Mouse (Mus musculus) liver, embryonic 12.5 days (tissue): ENCODE measurements around the gene Mylk. TPM values are rescaled to one million over a fixed set of nuclear protein-coding genes. Genes with fewer than 3 reads are reported as not detected.

ENCODE experiments used
- ATAC-seq: fragments of 200-750 bp; cut with Nextera tagmentation; 2 replicates; pipeline ENCODE4 v1.8.0; 2017; ENCODE audit warnings: moderate number of reproducible peaks, mild to moderate bottlenecking, moderate library complexity
- H3K27ac ChIP-seq: fragments of 300-500 bp; sonication (generic); 2 replicates; pipeline ENCODE4 v1.5.1; 2016; ENCODE audit warnings: mild to moderate bottlenecking
- H3K27me3 ChIP-seq: fragments of 300-500 bp; sonication (generic); replicated peaks from 2 replicates; pipeline ENCODE4 v1.6.1; 2016; ENCODE audit warnings: mild to moderate bottlenecking, moderate library complexity
- H3K36me3 ChIP-seq: fragments of 300-500 bp; sonication (generic); 2 replicates; pipeline ENCODE4 v1.6.1; 2016; ENCODE audit warnings: mild to moderate bottlenecking, moderate library complexity
- H3K4me1 ChIP-seq: fragments of 300-500 bp; sonication (generic); 2 replicates; pipeline ENCODE4 v1.6.1; 2016
- H3K4me2 ChIP-seq: fragments of 300-500 bp; sonication (generic); 2 replicates; pipeline ENCODE4 v1.6.1; 2016; ENCODE audit warnings: mild to moderate bottlenecking, moderate library complexity
- H3K4me3 ChIP-seq: fragments of 300-500 bp; sonication (generic); 2 replicates; pipeline ENCODE4 v1.5.1; 2016; ENCODE audit warnings: mild to moderate bottlenecking, moderate library complexity
- H3K9ac ChIP-seq: fragments of 300-500 bp; sonication (generic); 2 replicates; pipeline ENCODE4 v1.6.1; 2016; ENCODE audit warnings: mild to moderate bottlenecking, moderate library complexity
- H3K9me3 ChIP-seq: fragments of 300-500 bp; sonication (generic); replicated peaks from 2 replicates; pipeline ENCODE4 v1.6.1; 2016; ENCODE audit warnings: mild to moderate bottlenecking, moderate library complexity
- WGBS: fragments of 180-500 bp; shearing (Covaris S2); methylation state at CpG from one replicate; pipeline ENCODE4 v1.1.7; 2016; ENCODE audit not compliant: insufficient replicate concordance; 5-methylcytosine and 5-hydroxymethylcytosine counted together
- polyA plus RNA-seq: library from polyadenylated mRNA; unstranded; fragments of >200 nt; fragmentation: Nextera tagmentation; extraction: Ambion mirVana; gene quantifications from 2 replicates; pipeline ENCODE4 v1.2.1, GENCODE M21; 2016

The Mylk gene
- polyA plus RNA-seq, 1 experiment from 2014 or later: 5.9 TPM

DNA sequence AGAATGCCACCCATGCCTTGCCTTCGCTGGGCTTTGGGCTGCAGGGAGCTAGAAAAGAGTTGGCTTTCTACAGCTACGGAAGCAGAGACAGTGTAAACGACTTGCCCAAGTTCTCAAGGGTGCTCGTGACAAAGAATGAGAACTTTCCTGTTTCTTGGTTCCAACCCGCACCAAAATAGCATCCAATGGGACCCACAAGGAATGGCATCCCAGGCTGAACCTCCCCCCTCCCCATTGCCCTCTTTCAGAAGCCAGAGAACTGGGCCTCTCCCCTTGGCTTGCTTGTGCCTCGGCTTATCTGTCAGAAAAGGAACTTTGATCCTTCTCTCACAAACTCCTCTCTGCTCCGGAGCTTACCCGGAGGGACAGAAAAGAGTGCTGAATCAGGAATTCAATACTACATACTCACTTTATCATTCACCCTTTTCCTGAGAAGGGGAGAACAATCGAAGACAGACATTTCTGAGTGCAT, 191.4 kb downstream of the Mylk start:
- H3K27ac ChIP-seq: peak overlapping the region; percentile 27; the same call in 1 of the 2 replicates
- peaks cover 67% of the 10 kb centered on the region for H3K4me1 ChIP-seq
- no peak overlapping the region for H3K9ac ChIP-seq
- no peak for ATAC-seq
- no peak overlapping the region for H3K4me3 ChIP-seq
- no peaks in the 10 kb centered on the region for H3K27me3 ChIP-seq
- H3K4me2 ChIP-seq: no peak overlapping the region
- no peaks in the 10 kb centered on the region for H3K36me3 ChIP-seq
- no peaks in the 10 kb centered on the region for H3K9me3 ChIP-seq
- WGBS: 30% methylated on average over 9 of the region's 9 CpGs

DNA sequence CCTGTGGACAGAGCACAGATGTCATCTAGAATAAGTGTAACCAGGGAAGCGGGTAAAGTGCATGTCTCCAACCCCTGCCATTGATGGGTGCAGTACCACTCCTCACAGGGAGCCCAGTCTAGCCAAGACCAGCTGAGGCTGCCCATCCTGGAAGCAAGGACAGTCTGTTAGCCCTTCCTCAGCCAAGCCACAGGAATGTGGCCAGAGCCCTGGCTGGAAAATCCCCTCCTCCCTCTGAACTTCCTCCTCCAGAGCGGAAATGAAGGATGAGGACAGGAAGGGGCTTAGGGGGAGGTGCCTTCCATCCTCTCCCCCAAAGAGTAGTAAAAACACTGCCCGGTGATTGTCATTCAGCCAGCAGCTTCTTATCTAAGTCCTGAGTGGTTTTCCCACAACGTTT, 192.6 kb downstream of the Mylk start:
- no peak overlapping the region for H3K9ac ChIP-seq
- H3K27me3 ChIP-seq: no peaks in the 10 kb centered on the region
- no peak overlapping the region for H3K4me2 ChIP-seq
- no peaks in the 10 kb centered on the region for H3K36me3 ChIP-seq
- peak; percentile 13; the same call in 1 of the 2 replicates for ATAC-seq
- 28% methylated on average over 4 of the region's 4 CpGs for WGBS
- peaks cover 65% of the 10 kb centered on the region for H3K4me1 ChIP-seq
- H3K9me3 ChIP-seq: no peaks in the 10 kb centered on the region
- no peak overlapping the region for H3K4me3 ChIP-seq
- peak overlapping the region; percentile 62 for H3K27ac ChIP-seq

DNA sequence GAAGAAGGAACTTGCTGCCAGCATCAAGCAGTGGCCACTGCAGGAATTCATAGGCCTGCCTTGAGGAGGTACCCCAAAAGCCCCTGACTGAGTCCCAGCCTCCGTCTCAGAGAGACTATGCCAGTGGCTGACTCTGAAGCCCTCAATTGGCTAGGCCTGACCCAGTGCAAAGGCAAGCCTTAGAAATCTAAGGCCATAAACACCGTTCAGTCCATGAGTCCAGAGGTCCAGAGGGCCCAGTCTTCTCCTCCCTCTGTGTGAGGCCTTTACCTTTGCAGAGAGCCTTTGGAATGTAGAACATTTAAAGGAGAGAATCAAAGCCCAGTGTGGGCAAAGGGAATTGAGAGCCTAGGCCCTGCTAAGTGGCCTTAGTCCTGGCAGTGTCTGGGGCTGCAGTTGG, 193.2 kb downstream of the Mylk start:
- no peaks in the 10 kb centered on the region for H3K36me3 ChIP-seq
- no peaks in the 10 kb centered on the region for H3K9me3 ChIP-seq
- 62% methylated on average over 2 of the region's 2 CpGs for WGBS
- no peak overlapping the region for H3K9ac ChIP-seq
- 0 out of 2 replicates have a peak overlapping the region, but pooled peaks have one; percentile 5 for H3K27ac ChIP-seq
- H3K4me2 ChIP-seq: no peak overlapping the region
- no peak for ATAC-seq
- H3K27me3 ChIP-seq: 0 out of 2 replicates have a peak, but pooled peaks cover 1% of the 10 kb centered on the region
- H3K4me1 ChIP-seq: peaks cover 59% of the 10 kb centered on the region
- H3K4me3 ChIP-seq: no peak overlapping the region

DNA sequence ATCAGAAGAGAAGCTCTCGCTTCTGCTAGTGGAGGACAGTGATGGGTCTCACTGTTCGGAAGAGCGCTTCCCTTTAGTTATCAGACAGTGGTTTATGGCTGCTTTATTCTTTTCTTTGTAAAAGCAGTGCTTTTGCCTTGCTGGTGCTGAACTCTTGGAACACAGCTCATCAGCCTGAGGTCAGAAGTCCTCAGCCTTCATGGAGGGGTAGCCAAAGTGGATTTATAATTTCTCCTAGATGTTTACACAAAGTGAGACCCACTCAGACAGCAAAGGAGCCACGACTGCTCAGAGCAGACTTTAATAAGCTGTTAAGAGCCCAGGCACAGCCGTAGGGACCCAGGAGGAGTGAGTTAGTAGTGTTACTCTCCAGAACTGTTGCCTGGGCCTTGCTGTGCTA, 194.9 kb downstream of the Mylk start:
- peaks cover 46% of the 10 kb centered on the region for H3K4me1 ChIP-seq
- ATAC-seq: no peak
- H3K27ac ChIP-seq: no peak overlapping the region
- H3K9ac ChIP-seq: no peak overlapping the region
- H3K27me3 ChIP-seq: 0 out of 2 replicates have a peak, but pooled peaks cover 3% of the 10 kb centered on the region
- no peaks in the 10 kb centered on the region for H3K36me3 ChIP-seq
- H3K9me3 ChIP-seq: no peaks in the 10 kb centered on the region
- no peak overlapping the region for H3K4me2 ChIP-seq
- 59% methylated on average over 5 of the region's 5 CpGs for WGBS
- H3K4me3 ChIP-seq: no peak overlapping the region

GRCm38 (mm10) chr16:34940363-34940762, 195.4 kb downstream of the Mylk start:
- ATAC-seq: no peak
- no peaks in the 10 kb centered on the region for H3K9me3 ChIP-seq
- no peak overlapping the region for H3K9ac ChIP-seq
- H3K36me3 ChIP-seq: no peaks in the 10 kb centered on the region
- peaks cover 46% of the 10 kb centered on the region for H3K4me1 ChIP-seq
- no peak overlapping the region for H3K4me3 ChIP-seq
- WGBS: 60% methylated on average over 5 of the region's 5 CpGs
- 0 out of 2 replicates have a peak, but pooled peaks cover 3% of the 10 kb centered on the region for H3K27me3 ChIP-seq
- H3K4me2 ChIP-seq: no peak overlapping the region
- no peak overlapping the region for H3K27ac ChIP-seq

DNA sequence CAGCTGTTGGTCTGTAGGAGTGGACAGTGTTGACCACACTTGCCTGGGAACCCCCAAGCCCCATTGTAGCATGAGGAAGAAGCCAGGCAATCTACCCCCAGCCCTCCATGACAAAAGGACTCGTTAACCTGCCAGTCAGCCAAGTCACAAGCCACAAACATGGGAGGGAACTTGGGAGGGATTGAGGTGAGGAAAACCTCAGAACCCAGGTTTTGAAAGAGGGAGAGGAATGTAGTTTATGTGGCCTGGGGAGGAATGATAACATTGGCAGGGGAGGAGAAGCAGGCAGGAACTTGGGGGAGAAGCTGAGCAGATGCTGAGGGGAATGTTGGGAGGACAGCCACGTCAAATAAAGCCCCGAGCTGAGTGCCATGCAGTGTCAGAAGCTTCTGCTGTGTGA, 196.9 kb downstream of the Mylk start:
- Histone ChIP-seq H3K4me2 (no peak overlapping the region), H3K27ac (no peak overlapping the region), H3K4me1 (peaks cover 31% of the 10 kb centered on the region), H3K9ac (no peak overlapping the region), H3K9me3 (no peaks in the 10 kb centered on the region), H3K27me3 (0 out of 2 replicates have a peak, but pooled peaks cover 3% of the 10 kb centered on the region), H3K4me3 (no peak overlapping the region), H3K36me3 (no peaks in the 10 kb centered on the region)
- ATAC-seq: no peak
- WGBS: 27% methylated on average over 3 of the region's 3 CpGs

GRCm38 (mm10) chr16:34946301-34946700, 201.3 kb downstream of the Mylk start:
- 71% methylated on average over 3 of the region's 3 CpGs for WGBS
- no peak for ATAC-seq
- no peak overlapping the region for H3K9ac ChIP-seq

GRCm38 (mm10) chr16:34950935-34951334, 205.9 kb downstream of the Mylk start:
- no peaks in the 10 kb centered on the region for H3K27me3 ChIP-seq
- no peak for ATAC-seq
- H3K4me2 ChIP-seq: no peak overlapping the region
- no peak overlapping the region for H3K4me3 ChIP-seq
- H3K36me3 ChIP-seq: 0 out of 2 replicates have a peak, but pooled peaks cover 6% of the 10 kb centered on the region
- 40% methylated on average over 9 of the region's 9 CpGs for WGBS
- H3K4me1 ChIP-seq: 0 out of 2 replicates have a peak, but pooled peaks cover 2% of the 10 kb centered on the region
- H3K9ac ChIP-seq: no peak overlapping the region
- H3K9me3 ChIP-seq: no peaks in the 10 kb centered on the region
- H3K27ac ChIP-seq: no peak overlapping the region

More at GRCm38 (mm10) chr16:34946301-34946700, 201.3 kb downstream of the Mylk start:
- Histone ChIP-seq H3K27me3 (0 out of 2 replicates have a peak, but pooled peaks cover 3% of the 10 kb centered on the region), H3K27ac (no peak overlapping the region), H3K4me3 (no peak overlapping the region), H3K4me1 (no peaks in the 10 kb centered on the region), H3K9me3 (no peaks in the 10 kb centered on the region), H3K4me2 (no peak overlapping the region), H3K36me3 (no peaks in the 10 kb centered on the region)

GRCm38 (mm10) chr16:34952254-34952653, 207.2 kb downstream of the Mylk start:
- ATAC-seq: no peak
- no peak overlapping the region for H3K4me2 ChIP-seq
- H3K4me1 ChIP-seq: 0 out of 2 replicates have a peak, but pooled peaks cover 5% of the 10 kb centered on the region
- 29% methylated on average over 5 of the region's 5 CpGs for WGBS
- 0 out of 2 replicates have a peak, but pooled peaks cover 6% of the 10 kb centered on the region for H3K36me3 ChIP-seq
- no peak overlapping the region; the same call in 1 of the 2 replicates for H3K27ac ChIP-seq
- no peaks in the 10 kb centered on the region for H3K9me3 ChIP-seq
- H3K9ac ChIP-seq: no peak overlapping the region
- no peak overlapping the region for H3K4me3 ChIP-seq
- H3K27me3 ChIP-seq: no peaks in the 10 kb centered on the region

- Histone ChIP-seq H3K36me3 (0 out of 2 replicates have a peak, but pooled peaks cover 6% of the 10 kb centered on the region), H3K4me2 (no peak overlapping the region), H3K4me1 (peaks cover 10% of the 10 kb centered on the region; the same call in 1 of the 2 replicates), H3K9ac (no peak overlapping the region), H3K27me3 (no peaks in the 10 kb centered on the region), H3K9me3 (no peaks in the 10 kb centered on the region), H3K27ac (no peak overlapping the region), H3K4me3 (no peak overlapping the region)
- peak; percentile 51; the same call in 1 of the 2 replicates for ATAC-seq
- 30% methylated on average over 3 of the region's 3 CpGs for WGBS
Observed at GRCm38 (mm10) chr16:34952798-34953197, 207.8 kb downstream of the Mylk start.

DNA sequence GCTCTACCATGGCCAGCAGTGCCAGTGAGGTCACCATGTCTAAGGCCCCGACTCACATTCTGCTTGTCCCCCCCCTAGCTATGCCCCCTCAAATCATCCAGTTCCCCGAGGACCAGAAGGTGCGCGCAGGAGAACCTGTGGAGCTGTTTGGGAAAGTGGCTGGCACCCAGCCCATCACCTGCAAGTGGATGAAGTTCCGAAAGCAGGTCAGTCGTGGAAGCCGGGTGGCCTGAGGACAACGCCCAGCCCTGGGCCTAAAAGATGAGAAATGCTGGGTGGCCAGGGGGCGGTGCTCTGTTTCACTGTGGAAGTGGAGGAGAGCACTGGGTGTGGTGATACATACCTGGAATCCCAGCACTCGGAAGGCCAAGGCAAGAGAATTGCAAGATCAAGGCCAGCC, 208.5 kb downstream of the Mylk start:
- no peak for ATAC-seq
- Histone ChIP-seq H3K36me3 (0 out of 2 replicates have a peak, but pooled peaks cover 6% of the 10 kb centered on the region), H3K4me1 (peaks cover 12% of the 10 kb centered on the region; the same call in 1 of the 2 replicates), H3K4me2 (no peak overlapping the region), H3K4me3 (no peak overlapping the region), H3K27ac (no peak overlapping the region), H3K9ac (no peak overlapping the region), H3K27me3 (no peaks in the 10 kb centered on the region), H3K9me3 (no peaks in the 10 kb centered on the region)
- 77% methylated on average over 10 of the region's 10 CpGs for WGBS

GRCm38 (mm10) chr16:34957487-34958230, 212.6 kb downstream of the Mylk start:
- peak overlapping the region; percentile 5; the same call in 1 of the 2 replicates for H3K27ac ChIP-seq
- H3K36me3 ChIP-seq: 0 out of 2 replicates have a peak, but pooled peaks cover 6% of the 10 kb centered on the region
- H3K4me1 ChIP-seq: peaks cover 22% of the 10 kb centered on the region
- no peak overlapping the region for H3K4me3 ChIP-seq
- H3K27me3 ChIP-seq: no peaks in the 10 kb centered on the region
- WGBS: 57% methylated on average over 8 of the region's 8 CpGs
- no peak overlapping the region for H3K9ac ChIP-seq
- H3K4me2 ChIP-seq: no peak overlapping the region
- no peak for ATAC-seq
- no peaks in the 10 kb centered on the region for H3K9me3 ChIP-seq
